Mouse (Mus musculus): ENCODE data around the gene Gpr50. TPM values are rescaled to one million over a fixed set of nuclear protein-coding genes. Genes with fewer than 3 reads are reported as not detected.

Gene Gpr50
- polyA plus RNA-seq, 1 experiment from 2014 or later, result 0.42 TPM

GRCm38 (mm10) chrX:71648848-71649454, 14.5 kb upstream of the Gpr50 start:
- 38% methylated on average over 6 of the region's 6 CpGs for WGBS
- Histone ChIP-seq H3K9ac (no peak overlapping the region), H3K36me3 (ENCODE audit: insufficient read depth) (no peaks in the 10 kb centered on the region), H3K27me3 (ENCODE audit: insufficient read depth, low read length) (no peaks in the 10 kb centered on the region), H3K27ac (ENCODE audit: low read depth) (no peak overlapping the region), H3K4me2 (no peak overlapping the region), H3K4me1 (ENCODE audit: insufficient read depth) (no peaks in the 10 kb centered on the region), H3K4me3 (ENCODE audit: low read depth, low read length) (no peak overlapping the region), H3K9me3 (ENCODE audit: low read depth, low read length) (no peaks in the 10 kb centered on the region)
- ATAC-seq (ENCODE audit: insufficient read depth), result peak; percentile 65; the same call in 1 of the 2 replicates
- TF ChIP-seq CTCF (IDR thresholded peaks at IDR 0.05; ENCODE audit: low read depth), result peak; percentile 62
- peak; percentile 81 for DNase-seq

GRCm38 (mm10) chrX:71649993-71650392, 13.5 kb upstream of the Gpr50 start:
- no peaks in the 10 kb centered on the region for H3K36me3 ChIP-seq (ENCODE audit: insufficient read depth)
- H3K9ac ChIP-seq, result no peak overlapping the region
- ATAC-seq (ENCODE audit: insufficient read depth), result no peak
- H3K9me3 ChIP-seq (ENCODE audit: low read depth, low read length), result no peaks in the 10 kb centered on the region
- no peak overlapping the region for H3K4me3 ChIP-seq (ENCODE audit: low read depth, low read length)
- DNase-seq, result no peak
- WGBS, result 39% methylated on average over 8 of the region's 8 CpGs
- H3K4me2 ChIP-seq, result no peak overlapping the region
- TF ChIP-seq CTCF (IDR thresholded peaks at IDR 0.05; ENCODE audit: low read depth), result no peak
- no peaks in the 10 kb centered on the region for H3K4me1 ChIP-seq (ENCODE audit: insufficient read depth)
- no peak overlapping the region for H3K27ac ChIP-seq (ENCODE audit: low read depth)
- no peaks in the 10 kb centered on the region; the same call in 1 of the 2 replicates for H3K27me3 ChIP-seq (ENCODE audit: insufficient read depth, low read length)

- Histone ChIP-seq H3K27ac (ENCODE audit: low read depth) (no peak overlapping the region), H3K4me1 (ENCODE audit: insufficient read depth) (no peaks in the 10 kb centered on the region), H3K4me3 (ENCODE audit: low read depth, low read length) (no peak overlapping the region), H3K9me3 (ENCODE audit: low read depth, low read length) (no peaks in the 10 kb centered on the region; the same call in 1 of the 2 replicates), H3K36me3 (ENCODE audit: insufficient read depth) (no peaks in the 10 kb centered on the region), H3K27me3 (ENCODE audit: insufficient read depth, low read length) (peaks cover 69% of the 10 kb centered on the region), H3K9ac (no peak overlapping the region), H3K4me2 (no peak overlapping the region)
- no peak for TF ChIP-seq CTCF (IDR thresholded peaks at IDR 0.05; ENCODE audit: low read depth)
- WGBS, result 17% methylated on average over 14 of the region's 14 CpGs
- DNase-seq (no peak), ATAC-seq (ENCODE audit: insufficient read depth) (no peak)
Observed at GRCm38 (mm10) chrX:71661794-71662193, 1.7 kb upstream of the Gpr50 start.

- WGBS, result 7% methylated on average over 54 of the region's 76 CpGs
- DNase-seq, result peak; percentile 20
- ATAC-seq (ENCODE audit: insufficient read depth), result no peak; the same call in 1 of the 2 replicates
Observed at GRCm38 (mm10) chrX:71663871-71664687, 612 bp downstream of the Gpr50 start.

GRCm38 (mm10) chrX:71664688-71665026, 1.2 kb downstream of the Gpr50 start:
- Histone ChIP-seq H3K4me1 (ENCODE audit: insufficient read depth) (no peaks in the 10 kb centered on the region), H3K9me3 (ENCODE audit: low read depth, low read length) (no peaks in the 10 kb centered on the region; the same call in 1 of the 2 replicates), H3K9ac (no peak overlapping the region), H3K27me3 (ENCODE audit: insufficient read depth, low read length) (peaks cover 79% of the 10 kb centered on the region), H3K4me2 (peak overlapping the region; percentile 60), H3K27ac (ENCODE audit: low read depth) (no peak overlapping the region), H3K36me3 (ENCODE audit: insufficient read depth) (no peaks in the 10 kb centered on the region), H3K4me3 (ENCODE audit: low read depth, low read length) (peak overlapping the region; percentile 37)
- ATAC-seq (ENCODE audit: insufficient read depth) (0 out of 2 replicates have a peak, but pooled peaks have one; percentile 17), DNase-seq (no peak)
- TF ChIP-seq CTCF (IDR thresholded peaks at IDR 0.05; ENCODE audit: low read depth), result no peak
- 4% methylated on average over 14 of the region's 15 CpGs for WGBS

More at GRCm38 (mm10) chrX:71663871-71664687, 612 bp downstream of the Gpr50 start:
- no peak overlapping the region for H3K9ac ChIP-seq
- peaks cover 84% of the 10 kb centered on the region for H3K27me3 ChIP-seq (ENCODE audit: insufficient read depth, low read length)
- no peaks in the 10 kb centered on the region; the same call in 1 of the 2 replicates for H3K9me3 ChIP-seq (ENCODE audit: low read depth, low read length)
- no peaks in the 10 kb centered on the region for H3K4me1 ChIP-seq (ENCODE audit: insufficient read depth)
- no peak overlapping the region for H3K27ac ChIP-seq (ENCODE audit: low read depth)
- no peaks in the 10 kb centered on the region for H3K36me3 ChIP-seq (ENCODE audit: insufficient read depth)
- peak overlapping the region; percentile 60 for H3K4me2 ChIP-seq
- peak overlapping the region; percentile 37 for H3K4me3 ChIP-seq (ENCODE audit: low read depth, low read length)
- TF ChIP-seq CTCF (IDR thresholded peaks at IDR 0.05; ENCODE audit: low read depth), result no peak

GRCm38 (mm10) chrX:71670254-71670653, 6.8 kb downstream of the Gpr50 start:
- Histone ChIP-seq H3K36me3 (ENCODE audit: insufficient read depth) (no peaks in the 10 kb centered on the region), H3K4me2 (no peak overlapping the region), H3K4me1 (ENCODE audit: insufficient read depth) (no peaks in the 10 kb centered on the region), H3K27me3 (ENCODE audit: insufficient read depth, low read length) (peaks cover 24% of the 10 kb centered on the region), H3K4me3 (ENCODE audit: low read depth, low read length) (no peak overlapping the region), H3K9ac (no peak overlapping the region), H3K27ac (ENCODE audit: low read depth) (no peak overlapping the region), H3K9me3 (ENCODE audit: low read depth, low read length) (no peaks in the 10 kb centered on the region)
- TF ChIP-seq CTCF (IDR thresholded peaks at IDR 0.05; ENCODE audit: low read depth), result no peak
- WGBS, result 18% methylated on average over 6 of the region's 6 CpGs
- DNase-seq, result no peak
- no peak for ATAC-seq (ENCODE audit: insufficient read depth)

- Histone ChIP-seq H3K27me3 (ENCODE audit: insufficient read depth, low read length) (no peaks in the 10 kb centered on the region), H3K4me3 (ENCODE audit: low read depth, low read length) (no peak overlapping the region), H3K27ac (ENCODE audit: low read depth) (no peak overlapping the region), H3K4me1 (ENCODE audit: insufficient read depth) (no peaks in the 10 kb centered on the region), H3K36me3 (ENCODE audit: insufficient read depth) (no peaks in the 10 kb centered on the region), H3K9ac (no peak overlapping the region), H3K9me3 (ENCODE audit: low read depth, low read length) (no peaks in the 10 kb centered on the region), H3K4me2 (no peak overlapping the region)
- DNase-seq (no peak), ATAC-seq (ENCODE audit: insufficient read depth) (no peak)
- 30% methylated on average over 6 of the region's 6 CpGs for WGBS
- TF ChIP-seq CTCF (IDR thresholded peaks at IDR 0.05; ENCODE audit: low read depth), result no peak
Observed at GRCm38 (mm10) chrX:71700817-71701469, 37.5 kb downstream of the Gpr50 start.

Other genes with a start within 250 kb of the Gpr50 start
- gene Cd99l2, start 170.8 kb upstream of the Gpr50 start, polyA plus RNA-seq (2014; fragmentation: Nextera tagmentation; extraction: Ambion mirVana), result 23.6 and 24.0 TPM in 2 replicates
- gene Hmgb3, start 107.7 kb upstream of the Gpr50 start, polyA plus RNA-seq (2014; fragmentation: Nextera tagmentation; extraction: Ambion mirVana), result 258 and 284 TPM in 2 replicates
- gene Vma21, start 152.3 kb downstream of the Gpr50 start, polyA plus RNA-seq (2014; fragmentation: Nextera tagmentation; extraction: Ambion mirVana), result 37.3 and 39.4 TPM in 2 replicates